Mouse (Mus musculus) small intestine, adult 10 weeks (tissue): ENCODE results near the gene Pcdh9. TPM values are rescaled to one million over a fixed set of nuclear protein-coding genes. Genes with fewer than 3 reads are reported as not detected.

Source experiments
- polyA plus RNA-seq: library from polyadenylated mRNA; stranded (reverse); fragments of 350-450 nt; fragmentation: Illumina TruSeq; extraction: RNeasy Lipid Tissue Mini Kit (QIAGEN cat#74804); gene quantifications from one replicate; pipeline ENCODE4 v1.2.3, GENCODE M21; 2014; ENCODE audit warnings: low replicate concordance

The Pcdh9 gene
- 0.97 TPM for polyA plus RNA-seq

GRCm38 (mm10) chr14:93890519-93891370 lies at the start of gene Pcdh9:
Gene Pcdh9 (minus strand): TSS chr14:93890679.

